Mouse (Mus musculus): ENCODE results near the gene Npy4r.

Npy4r gene

GRCm38 (mm10) chr14:34120016-34120910 lies 32.0 kb downstream of the Npy4r start:
- DNase-seq (ENCODE audit: low spot score in 2 of 2): no peak

- DNase-seq (ENCODE audit: low spot score in 2 of 2): no peak
These were observed 33.1 kb downstream of the Npy4r start for GRCm38 (mm10) chr14:34119046-34119723.

DNA sequence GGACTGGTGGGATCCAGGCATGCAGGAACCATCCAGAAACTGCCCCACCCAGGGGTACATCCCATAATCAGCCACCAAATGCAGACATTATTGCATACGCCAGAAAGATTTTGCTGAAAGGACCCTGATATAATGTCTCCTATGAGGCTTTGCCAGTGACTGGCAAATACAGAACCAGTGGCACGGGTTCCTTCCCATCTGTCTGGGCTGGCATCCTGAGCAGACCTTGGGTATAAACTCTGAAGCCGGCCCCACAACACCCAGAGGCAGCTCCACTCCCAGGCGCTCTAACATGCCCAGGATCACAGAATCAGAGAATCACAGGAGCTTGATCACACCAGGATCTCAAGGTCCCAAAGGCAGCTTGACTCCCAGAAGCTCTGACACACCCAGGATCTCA lies 38.0 kb downstream of the Npy4r start:
- no peak for DNase-seq (ENCODE audit: low spot score in 2 of 2)

GRCm38 (mm10) chr14:34107594-34107993 lies 44.7 kb downstream of the Npy4r start:
- DNase-seq (ENCODE audit: low spot score in 2 of 2): no peak

GRCm38 (mm10) chr14:34106389-34107062 lies 45.8 kb downstream of the Npy4r start:
- DNase-seq (ENCODE audit: low spot score in 2 of 2): peak in 1 of 2 experiments; percentile 57

DNA sequence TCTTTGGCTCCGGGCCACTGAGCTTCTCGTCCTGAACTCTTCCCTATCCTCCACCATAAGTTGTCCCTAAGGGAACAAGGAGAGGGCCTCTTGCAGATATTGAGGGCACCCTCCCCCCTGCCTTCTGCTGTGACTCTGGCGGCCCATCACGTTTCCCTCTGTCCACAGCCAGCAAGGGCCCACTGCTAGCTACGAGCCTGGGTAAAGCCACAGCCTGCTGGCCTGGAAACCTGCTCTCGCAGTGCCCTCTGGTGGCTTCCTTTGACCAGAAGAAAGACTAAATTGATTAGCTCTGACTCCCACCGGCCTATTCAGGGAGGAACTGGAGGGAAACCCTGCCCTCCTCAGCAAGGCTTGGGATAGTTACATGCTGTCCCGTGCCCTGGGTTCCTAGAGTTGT lies 47.4 kb downstream of the Npy4r start:
- DNase-seq (ENCODE audit: low spot score in 2 of 2): peak in 1 of 2 experiments; percentile 26

DNA sequence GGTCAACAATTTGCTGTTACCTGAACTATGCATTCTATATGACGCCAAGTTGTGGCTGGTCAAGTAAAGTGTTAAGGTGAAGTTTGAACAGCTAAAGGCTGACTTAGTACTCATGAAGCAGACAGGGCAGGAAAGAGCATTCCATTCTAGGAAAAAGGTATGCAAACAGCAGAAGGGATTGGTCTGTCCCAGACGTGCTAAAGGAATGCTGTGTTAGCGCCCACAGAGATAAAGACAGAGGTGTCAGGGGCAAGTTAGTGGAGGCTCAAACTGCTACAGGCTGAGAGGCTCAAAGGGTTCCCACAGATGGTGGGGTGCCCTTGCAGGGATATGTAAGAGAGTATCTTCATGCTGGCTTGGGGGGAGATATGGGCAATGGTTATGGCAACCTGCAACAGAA lies 48.4 kb downstream of the Npy4r start:
- DNase-seq (ENCODE audit: low spot score in 2 of 2): no peak

- no peak for DNase-seq (ENCODE audit: low spot score in 2 of 2)
These were observed 49.7 kb downstream of the Npy4r start, which contains the start of gene A630023A22Rik for GRCm38 (mm10) chr14:34102601-34103000. Gene A630023A22Rik (minus strand): TSS chr14:34102754.

DNA sequence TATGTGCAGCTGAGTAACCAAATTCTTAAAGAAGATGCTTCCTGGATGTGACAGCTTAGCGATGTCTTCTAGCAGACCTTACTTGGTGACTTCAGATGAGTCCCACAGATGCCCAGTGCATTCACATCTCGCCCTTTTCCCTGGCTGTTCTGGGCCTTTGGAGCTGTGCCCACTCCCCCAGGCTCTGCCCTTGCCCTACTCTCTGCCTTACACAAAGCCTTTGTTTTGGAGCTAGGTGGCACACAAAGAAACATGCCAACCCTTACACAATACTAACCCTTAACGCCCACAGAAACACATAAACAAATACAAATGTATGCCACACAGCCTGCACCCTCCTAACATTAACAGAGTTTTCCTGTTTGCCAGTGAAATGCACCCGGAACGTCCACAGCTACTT lies 56.1 kb downstream of the Npy4r start:
- no peak for DNase-seq (ENCODE audit: low spot score in 2 of 2)

All from spleen, postnatal 10 days (tissue).